Mouse (Mus musculus) naive thymus-derived CD4-positive, alpha-beta T cell, adult 2 months (primary cell): ENCODE results near the gene Cela3a.
A peak's percentile ranks its signal among the peaks of the same experiment; 100 is the strongest.

Source experiments
- DNase-seq: peaks from one replicate; pipeline ENCODE4 v3.0.0-alpha.2; 2011; ENCODE audit warnings: low read depth

Gene Cela3a

GRCm38 (mm10) chr4:137371596-137372523, 37.7 kb downstream of the Cela3a start:
- DNase-seq = no peak

GRCm38 (mm10) chr4:137369954-137370750, 39.4 kb downstream of the Cela3a start:
- DNase-seq = no peak

- DNase-seq = no peak
Measured at GRCm38 (mm10) chr4:137368198-137368597, 41.4 kb downstream of the Cela3a start.

GRCm38 (mm10) chr4:137367275-137368088, 42.1 kb downstream of the Cela3a start:
- peak; percentile 82 for DNase-seq

- no peak for DNase-seq
Measured at GRCm38 (mm10) chr4:137366097-137366496, 43.5 kb downstream of the Cela3a start.

- no peak for DNase-seq
Measured at GRCm38 (mm10) chr4:137365356-137366062, 44.1 kb downstream of the Cela3a start.

- no peak for DNase-seq
Measured at GRCm38 (mm10) chr4:137364826-137365225, 44.8 kb downstream of the Cela3a start.

- no peak for DNase-seq
Measured at GRCm38 (mm10) chr4:137360996-137361395, 48.6 kb downstream of the Cela3a start.

- peak; percentile 80 for DNase-seq
Measured at GRCm38 (mm10) chr4:137358291-137359002, 51.1 kb downstream of the Cela3a start.

GRCm38 (mm10) chr4:137357517-137358254, 51.9 kb downstream of the Cela3a start, which contains the start of gene Cdc42:
Gene Cdc42 (minus strand): TSS chr4:137357720.
- DNase-seq = peak; percentile 98

- peak; percentile 65 for DNase-seq
Measured at GRCm38 (mm10) chr4:137356674-137357510, 52.7 kb downstream of the Cela3a start.
